Mouse (Mus musculus) lung, embryonic 15.5 days (tissue): Measurements from ENCODE around the gene Nfic. TPM values are rescaled to one million over a fixed set of nuclear protein-coding genes. Genes with fewer than 3 reads are reported as not detected.

ENCODE experiments used
- ATAC-seq: fragments of 200-750 bp; cut with Nextera tagmentation; 2 replicates; pipeline ENCODE4 v1.8.0; 2017; ENCODE audit warnings: moderate number of reproducible peaks, borderline replicate concordance; ENCODE audit not compliant: low FRiP score, low TSS enrichment; ENCODE audit errors: extremely low read depth
- H3K27ac ChIP-seq: fragments of 300-500 bp; sonication (generic); 2 replicates; pipeline ENCODE4 v1.5.1; 2015; ENCODE audit warnings: moderate library complexity, mild to moderate bottlenecking, inconsistent platforms
- H3K27me3 ChIP-seq: fragments of 300-500 bp; sonication (generic); 2 replicates; pipeline ENCODE4 v1.6.1; 2015; ENCODE audit warnings: inconsistent platforms
- H3K36me3 ChIP-seq: fragments of 300-500 bp; sonication (generic); 2 replicates; pipeline ENCODE4 v1.6.1; 2015; ENCODE audit warnings: inconsistent platforms
- H3K4me1 ChIP-seq: fragments of 300-500 bp; sonication (generic); 2 replicates; pipeline ENCODE4 v1.6.1; 2015; ENCODE audit warnings: inconsistent platforms
- H3K4me2 ChIP-seq: fragments of 300-500 bp; sonication (generic); 2 replicates; pipeline ENCODE4 v1.6.1; 2015; ENCODE audit warnings: inconsistent platforms, mild to moderate bottlenecking, moderate library complexity
- H3K4me3 ChIP-seq: fragments of 300-500 bp; sonication (generic); 2 replicates; pipeline ENCODE4 v1.5.1; 2015; ENCODE audit warnings: mild to moderate bottlenecking, inconsistent platforms
- H3K9ac ChIP-seq: fragments of 300-500 bp; sonication (generic); 2 replicates; pipeline ENCODE4 v1.6.1; 2015; ENCODE audit warnings: inconsistent platforms
- H3K9me3 ChIP-seq: fragments of 300-500 bp; sonication (generic); 2 replicates; pipeline ENCODE4 v1.6.1; 2016; ENCODE audit warnings: inconsistent platforms
- WGBS: fragments of 180-500 bp; shearing (Covaris S2); methylation state at CpG from one replicate; pipeline ENCODE4 v1.1.7; 2015; 5-methylcytosine and 5-hydroxymethylcytosine counted together
- polyA plus RNA-seq: library from polyadenylated mRNA; unstranded; fragments of >200 nt; fragmentation: Nextera tagmentation; extraction: Ambion mirVana; gene quantifications from 2 replicates; pipeline ENCODE4 v1.2.1, GENCODE M21; 2015

The Nfic gene
- polyA plus RNA-seq, 1 experiment from 2014 or later, result 86.0 TPM

GRCm38 (mm10) chr10:81465265-81465645 lies 9.8 kb upstream of the Nfic start:
- Histone ChIP-seq H3K27me3 (peaks cover 89% of the 10 kb centered on the region), H3K4me1 (peaks cover 25% of the 10 kb centered on the region), H3K9ac (no peak overlapping the region), H3K27ac (no peak overlapping the region), H3K4me2 (peak overlapping the region; percentile 69), H3K36me3 (no peaks in the 10 kb centered on the region), H3K4me3 (no peak overlapping the region), H3K9me3 (no peaks in the 10 kb centered on the region)
- 6% methylated on average over 5 of the region's 5 CpGs for WGBS
- peak; percentile 29 for ATAC-seq

- Histone ChIP-seq H3K4me3 (peak overlapping the region; percentile 37), H3K27me3 (peaks cover 92% of the 10 kb centered on the region), H3K9ac (no peak overlapping the region), H3K9me3 (no peaks in the 10 kb centered on the region), H3K36me3 (no peaks in the 10 kb centered on the region), H3K4me1 (peaks cover 25% of the 10 kb centered on the region), H3K27ac (no peak overlapping the region), H3K4me2 (peak overlapping the region; percentile 69)
- WGBS, result 2% methylated on average over 33 of the region's 33 CpGs
- peak; percentile 79 for ATAC-seq
Measured at GRCm38 (mm10) chr10:81464405-81465264, 9.2 kb upstream of the Nfic start.

- Histone ChIP-seq H3K27ac (no peak overlapping the region), H3K4me1 (peaks cover 25% of the 10 kb centered on the region), H3K4me3 (no peak overlapping the region), H3K27me3 (peaks cover 99% of the 10 kb centered on the region), H3K36me3 (no peaks in the 10 kb centered on the region), H3K9ac (no peak overlapping the region), H3K4me2 (no peak overlapping the region), H3K9me3 (no peaks in the 10 kb centered on the region)
- no peak for ATAC-seq
- 57% methylated on average over 4 of the region's 4 CpGs for WGBS
Measured at GRCm38 (mm10) chr10:81463531-81463930, 8.1 kb upstream of the Nfic start.

- WGBS, result 78% methylated on average over 7 of the region's 7 CpGs
Measured at GRCm38 (mm10) chr10:81462917-81463316, 7.5 kb upstream of the Nfic start.

GRCm38 (mm10) chr10:81462415-81462804 lies 7.0 kb upstream of the Nfic start:
- Histone ChIP-seq H3K4me2 (peak overlapping the region; percentile 44), H3K27ac (no peak overlapping the region), H3K27me3 (peaks cover 99% of the 10 kb centered on the region), H3K9ac (no peak overlapping the region), H3K4me1 (peaks cover 25% of the 10 kb centered on the region), H3K36me3 (no peaks in the 10 kb centered on the region), H3K9me3 (no peaks in the 10 kb centered on the region), H3K4me3 (peak overlapping the region; percentile 8; the same call in 1 of the 2 replicates)
- whole genome bisulfite sequencing, result 38% methylated on average over 7 of the region's 7 CpGs
- no peak for ATAC-seq

More at GRCm38 (mm10) chr10:81462917-81463316, 7.5 kb upstream of the Nfic start:
- Histone ChIP-seq H3K27ac (no peak overlapping the region), H3K9ac (no peak overlapping the region), H3K9me3 (no peaks in the 10 kb centered on the region), H3K36me3 (no peaks in the 10 kb centered on the region), H3K4me1 (peaks cover 25% of the 10 kb centered on the region), H3K4me2 (no peak overlapping the region), H3K27me3 (peaks cover 99% of the 10 kb centered on the region), H3K4me3 (no peak overlapping the region)
- ATAC-seq, result no peak

GRCm38 (mm10) chr10:81461673-81462414 lies 6.4 kb upstream of the Nfic start:
- Histone ChIP-seq H3K27me3 (peaks cover 99% of the 10 kb centered on the region), H3K27ac (no peak overlapping the region), H3K4me2 (peak overlapping the region; percentile 44), H3K4me1 (peaks cover 25% of the 10 kb centered on the region), H3K4me3 (peak overlapping the region; percentile 8; the same call in 1 of the 2 replicates), H3K9me3 (no peaks in the 10 kb centered on the region), H3K9ac (no peak overlapping the region), H3K36me3 (no peaks in the 10 kb centered on the region)
- no peak for ATAC-seq
- 3% methylated on average over 16 of the region's 16 CpGs for WGBS

- WGBS, result 30% methylated on average over 11 of the region's 11 CpGs
- H3K4me3 ChIP-seq, result no peak overlapping the region
Measured at GRCm38 (mm10) chr10:81460951-81461350, 5.5 kb upstream of the Nfic start.

GRCm38 (mm10) chr10:81460471-81460870 lies 5.0 kb upstream of the Nfic start:
- H3K27ac ChIP-seq, result no peak overlapping the region
- no peaks in the 10 kb centered on the region for H3K9me3 ChIP-seq
- H3K4me1 ChIP-seq, result peaks cover 25% of the 10 kb centered on the region
- H3K27me3 ChIP-seq, result peaks cover 100% of the 10 kb centered on the region
- WGBS, result 30% methylated on average over 20 of the region's 20 CpGs
- no peaks in the 10 kb centered on the region for H3K36me3 ChIP-seq
- H3K4me2 ChIP-seq, result no peak overlapping the region
- no peak overlapping the region for H3K4me3 ChIP-seq
- H3K9ac ChIP-seq, result no peak overlapping the region
- ATAC-seq, result no peak

More at GRCm38 (mm10) chr10:81460951-81461350, 5.5 kb upstream of the Nfic start:
- no peak for ATAC-seq
- Histone ChIP-seq H3K4me1 (peaks cover 25% of the 10 kb centered on the region), H3K4me2 (no peak overlapping the region), H3K9ac (no peak overlapping the region), H3K27ac (no peak overlapping the region), H3K9me3 (no peaks in the 10 kb centered on the region), H3K36me3 (no peaks in the 10 kb centered on the region), H3K27me3 (peaks cover 100% of the 10 kb centered on the region)

GRCm38 (mm10) chr10:81459399-81459798 lies 4.0 kb upstream of the Nfic start:
- Histone ChIP-seq H3K9ac (no peak overlapping the region), H3K4me2 (no peak overlapping the region), H3K36me3 (no peaks in the 10 kb centered on the region), H3K27me3 (peaks cover 100% of the 10 kb centered on the region), H3K9me3 (no peaks in the 10 kb centered on the region), H3K4me1 (peaks cover 16% of the 10 kb centered on the region), H3K4me3 (no peak overlapping the region), H3K27ac (no peak overlapping the region)
- ATAC-seq, result no peak
- WGBS, result 59% methylated on average over 21 of the region's 21 CpGs

GRCm38 (mm10) chr10:81458267-81458666 lies 2.8 kb upstream of the Nfic start:
- 74% methylated on average over 6 of the region's 6 CpGs for WGBS
- Histone ChIP-seq H3K9ac (no peak overlapping the region), H3K27me3 (peaks cover 100% of the 10 kb centered on the region), H3K4me2 (no peak overlapping the region), H3K4me1 (peaks cover 11% of the 10 kb centered on the region; the same call in 1 of the 2 replicates), H3K4me3 (no peak overlapping the region), H3K36me3 (no peaks in the 10 kb centered on the region), H3K27ac (no peak overlapping the region), H3K9me3 (no peaks in the 10 kb centered on the region)
- no peak for ATAC-seq

- H3K9ac ChIP-seq, result no peak overlapping the region
- H3K9me3 ChIP-seq, result no peaks in the 10 kb centered on the region
- H3K4me2 ChIP-seq, result no peak overlapping the region
- ATAC-seq, result no peak
- 81% methylated on average over 8 of the region's 8 CpGs for WGBS
- H3K4me1 ChIP-seq, result peaks cover 11% of the 10 kb centered on the region; the same call in 1 of the 2 replicates
- no peak overlapping the region for H3K27ac ChIP-seq
- no peak overlapping the region for H3K4me3 ChIP-seq
- H3K27me3 ChIP-seq, result peaks cover 100% of the 10 kb centered on the region
- no peaks in the 10 kb centered on the region for H3K36me3 ChIP-seq
Measured at GRCm38 (mm10) chr10:81457624-81458023, 2.2 kb upstream of the Nfic start.
